Mouse (Mus musculus) testis, adult 2 months (tissue): Measurements from ENCODE around the gene Uba2.

ENCODE experiments used
- CTCF ChIP-seq: fragments of 200-500 bp; IDR thresholded peaks from 2 replicates; pipeline ENCODE4 v1.5.1; 2012; ENCODE audit warnings: low read depth, mild to moderate bottlenecking, inconsistent platforms, low read length, moderate library complexity; ENCODE audit not compliant: control insufficient read depth, insufficient read depth, insufficient replicate concordance
- POLR2A ChIP-seq: fragments of 200-500 bp; IDR thresholded peaks from 2 replicates; pipeline ENCODE4 v1.6.1; 2012; ENCODE audit warnings: low read depth, mild to moderate bottlenecking, inconsistent platforms, low read length, moderate library complexity; ENCODE audit not compliant: control insufficient read depth

GRCm38 (mm10) chr7:34133117-34133762 lies 36.2 kb downstream of the Uba2 start, which contains the start of gene Wtip:
- TF ChIP-seq POLR2A (no peak), CTCF (no peak)
